Comparison of ENCODE assay signal across 10 mouse cellular contexts in genomic region chr12:111406622-111407021, GRCm38 (mm10). TPM values are rescaled to one million over a fixed set of nuclear protein-coding genes. Genes with fewer than 3 reads are reported as not detected.
DNase-seq lines count a peak whose midpoint lies in the region; ATAC-seq lines count a peak whose summit lies in the region.
"Had no signal": no experiment of that assay in that cellular context is flagged by ENCODE, and none has a peak within 500 bp of the region (broad histone marks: within the 10 kb centered on the region; RNA-seq: fewer than 3 reads in every experiment).

Gene Lbhd2, plus strand, starts transcription at chr12:111406809.

- H3K4me2 ChIP-seq in heart, embryonic 12.5 days = peak within 1 kb of the TSS; percentile 63
- H3K4me2 ChIP-seq in limb, embryonic 11.5 days (ENCODE audit: low read depth, severe bottlenecking) = peak within 1 kb of the TSS; percentile 32; the same call in 1 of the 2 replicates
- H3K4me2 ChIP-seq in stomach, embryonic 16.5 days (ENCODE audit: low read depth, low read length) = peak within 1 kb of the TSS; percentile 46

- peak within 1 kb of the TSS; percentile 67; the same call in 1 of the 2 replicates for H3K9ac ChIP-seq in heart, embryonic 12.5 days
- peak within 1 kb of the TSS; percentile 30; the same call in 1 of the 2 replicates for H3K9ac ChIP-seq in limb, embryonic 11.5 days (ENCODE audit: low read length)
- H3K9ac ChIP-seq in stomach, embryonic 16.5 days (ENCODE audit: low read length) = peak within 1 kb of the TSS; percentile 55

- no peak within 1 kb of the TSS for H3K27ac ChIP-seq in heart, embryonic 12.5 days (ENCODE audit: poor library complexity, severe bottlenecking)
- H3K27ac ChIP-seq in limb, embryonic 11.5 days (replicated peaks; ENCODE audit: low read depth, low read length) = 0 out of 2 replicates have a peak within 1 kb of the TSS, but pooled peaks have one; percentile 8
- H3K27ac ChIP-seq in stomach, embryonic 16.5 days (ENCODE audit: low read length) = no peak within 1 kb of the TSS

- no peak for ATAC-seq in heart, embryonic 12.5 days (ENCODE audit: insufficient number of reproducible peaks, low FRiP score)
- no peak for ATAC-seq in limb, embryonic 11.5 days (ENCODE audit: insufficient number of reproducible peaks, low FRiP score, low TSS enrichment, low read depth)
- no peak for ATAC-seq in stomach, embryonic 16.5 days (ENCODE audit: insufficient read depth, low FRiP score)

- intact Hi-C loops in heart, postnatal 10 days (cut with DNase I) = no loop called here
- intact Hi-C loops in left cerebral cortex, postnatal 36 days (cut with DNase I) = no loop called here

- H3K27me3 ChIP-seq in heart, embryonic 12.5 days (replicated peaks) = peaks cover 64% of the 10 kb centered on the region
- H3K27me3 ChIP-seq in limb, embryonic 11.5 days (ENCODE audit: control insufficient read depth, insufficient read depth, low read length) = peaks cover 38% of the 10 kb centered on the region
- H3K27me3 ChIP-seq in stomach, embryonic 16.5 days (ENCODE audit: control insufficient read depth, insufficient read depth, low read length) = peaks cover 12% of the 10 kb centered on the region

- WGBS in heart, embryonic 12.5 days = 1% methylated on average over 24 of the region's 24 CpGs
- WGBS in limb, embryonic 11.5 days = 3% methylated on average over 24 of the region's 24 CpGs
- WGBS in stomach, embryonic 16.5 days = 3% methylated on average over 24 of the region's 24 CpGs

- peaks cover 18% of the 10 kb centered on the region for H3K4me1 ChIP-seq in heart, embryonic 12.5 days (replicated peaks)
- H3K4me1 ChIP-seq in limb, embryonic 11.5 days (ENCODE audit: control insufficient read depth, insufficient read depth, low read length) = 0 out of 2 replicates have a peak, but pooled peaks cover 2% of the 10 kb centered on the region
- H3K4me1 ChIP-seq in stomach, embryonic 16.5 days (ENCODE audit: control insufficient read depth, insufficient read depth, low read length) = 0 out of 2 replicates have a peak, but pooled peaks cover 7% of the 10 kb centered on the region

- no peak for DNase-seq in heart, postnatal 10 days
- DNase-seq in right cerebral cortex, postnatal 14 days = peak; percentile 42
- DNase-seq in right cerebral cortex, postnatal 36 days (ENCODE audit: low spot score in 2 of 2) = no peak
- DNase-seq in limb, embryonic 11.5 days (ENCODE audit: low spot score) = no peak
- no peak for DNase-seq in left cerebral cortex, postnatal 36 days (ENCODE audit: low spot score in 2 of 2)
- DNase-seq in thymus, postnatal 10 days (ENCODE audit: low spot score in 2 of 2) = no peak

- H3K36me3 ChIP-seq in heart, embryonic 12.5 days = no peaks in the 10 kb centered on the region
- H3K36me3 ChIP-seq in limb, embryonic 11.5 days (ENCODE audit: control insufficient read depth, insufficient read depth, low read length) = no peaks in the 10 kb centered on the region
- no peaks in the 10 kb centered on the region for H3K36me3 ChIP-seq in stomach, embryonic 16.5 days (ENCODE audit: control insufficient read depth, insufficient read depth, low read length)

- no peaks in the 10 kb centered on the region for H3K9me3 ChIP-seq in heart, embryonic 12.5 days (replicated peaks)
- H3K9me3 ChIP-seq in limb, embryonic 11.5 days (ENCODE audit: control insufficient read depth, low read length) = no peaks in the 10 kb centered on the region
- H3K9me3 ChIP-seq in stomach, embryonic 16.5 days (replicated peaks; ENCODE audit: control insufficient read depth, low read length) = no peaks in the 10 kb centered on the region

- peak within 1 kb of the TSS; percentile 35 for H3K4me3 ChIP-seq in heart, embryonic 12.5 days
- H3K4me3 ChIP-seq in limb, embryonic 11.5 days (ENCODE audit: low read depth, low read length) = peak within 1 kb of the TSS; percentile 7
- H3K4me3 ChIP-seq in stomach, embryonic 16.5 days (replicated peaks; ENCODE audit: low read length) = peak within 1 kb of the TSS; percentile 17; the same call in 1 of the 2 replicates

RNA-seq across cellular contexts. Expression of gene Lbhd2, which starts in this region (rescaled TPM):
- polyA plus RNA-seq in heart, embryonic 12.5 days (2016; fragmentation: Nextera tagmentation; extraction: Ambion mirVana) = 0.31 TPM in 1 of 2 replicates, not detected in the other
- not detected for total RNA-seq in heart, postnatal 10 days (2021)
- 0.63 TPM in 1 of 2 replicates, not detected in the other for polyA plus RNA-seq in limb, embryonic 11.5 days (2014; fragmentation: Nextera tagmentation; extraction: Ambion mirVana)
- 1.4 and 1.6 TPM in 2 replicates for polyA plus RNA-seq in stomach, embryonic 16.5 days (2015; fragmentation: Nextera tagmentation; extraction: Ambion mirVana)
- total RNA-seq in left cerebral cortex, postnatal 36 days (2021) = 1 to 10 TPM; 1.2 to 1.9 TPM
- total RNA-seq: gastrocnemius, adult 8-10 months had no signal
- polyA plus RNA-seq: C2C12 had no signal
